Mouse (Mus musculus) embryo, embryonic 11.5 days (tissue): ENCODE results near the gene Ctrl.
"Not testable (repeated sequence)": the region's sequence is repeated elsewhere in the genome, so short reads cannot be mapped to it uniquely, and the experiment has no call there.

Source experiments
- DNase-seq: peaks from one replicate; pipeline ENCODE4 v3.0.0-alpha.2; 2012; ENCODE audit warnings: low read depth, low spot score

Gene Ctrl

DNA sequence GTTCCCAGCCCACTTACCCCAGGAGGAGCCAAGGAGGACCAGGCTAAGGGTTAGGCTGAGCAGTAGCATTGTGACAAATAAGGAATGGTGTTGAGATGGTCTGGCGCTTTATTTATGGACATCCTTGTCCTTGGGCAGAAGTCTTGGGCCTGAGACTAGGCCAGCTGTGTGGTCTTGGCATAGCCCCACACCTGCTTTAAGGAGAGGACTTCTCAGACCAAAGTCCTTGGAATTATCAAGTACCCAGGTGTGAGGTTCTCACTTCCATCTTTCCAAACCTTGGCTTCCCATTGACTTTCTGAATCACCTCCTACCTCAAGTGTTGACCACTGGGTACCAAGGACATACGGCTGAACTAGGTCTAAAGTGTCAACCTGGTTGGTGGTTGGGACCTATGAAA, at the start of gene Ctrl:
TSS of gene Ctrl (minus strand) at position 101 of the 400 bp plus-strand sequence.
- DNase-seq = no peak

- not testable (repeated sequence) for DNase-seq
These were observed 49.7 kb upstream of the Ctrl start for GRCm38 (mm10) chr8:105983406-105983805.

GRCm38 (mm10) chr8:105981146-105981545, 47.5 kb upstream of the Ctrl start:
- no peak for DNase-seq

DNA sequence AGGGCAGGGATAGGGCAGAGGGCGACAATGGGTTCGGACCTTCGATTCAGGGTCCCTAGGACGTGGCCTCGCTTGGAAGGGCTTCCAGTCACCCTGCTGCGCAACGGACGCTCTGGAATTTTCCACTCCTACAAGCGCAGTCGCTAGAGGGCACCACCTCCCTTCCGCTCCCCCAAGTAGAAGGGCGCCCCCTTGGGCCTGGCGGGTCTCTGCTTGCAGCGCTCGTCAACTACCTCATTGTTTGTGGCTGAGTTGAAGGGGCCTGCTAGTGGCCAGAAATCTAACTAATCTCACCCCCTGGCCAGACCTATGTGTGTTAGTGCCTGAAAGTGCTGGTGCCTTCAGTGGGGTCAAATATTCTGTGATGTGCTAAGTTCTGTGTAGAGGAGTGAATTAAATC, 45.7 kb upstream of the Ctrl start, which contains the start of gene Dpep3:
TSS of gene Dpep3 (minus strand) at position 105 of the 400 bp plus-strand sequence.
- DNase-seq = no peak

DNA sequence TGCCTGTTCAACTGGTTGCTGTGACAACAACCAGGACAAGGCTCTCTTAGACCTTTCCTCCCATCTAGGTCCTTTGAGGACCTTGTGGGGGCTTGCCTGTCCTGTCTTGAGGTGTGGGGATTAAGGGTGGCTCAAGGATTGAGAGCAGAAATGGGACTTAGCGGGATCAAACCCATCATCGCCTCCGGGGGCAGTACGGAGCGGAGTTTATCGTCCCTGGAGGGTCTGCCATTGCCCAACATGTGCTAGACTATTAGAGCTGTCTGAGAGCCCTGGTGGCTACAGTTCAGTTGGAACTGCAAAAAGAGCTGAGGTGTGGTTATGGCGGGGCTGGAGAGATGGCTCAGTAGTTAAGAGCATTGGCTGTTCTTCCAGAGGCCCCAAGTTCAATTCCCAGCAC, 41.7 kb upstream of the Ctrl start:
- DNase-seq = no peak

DNA sequence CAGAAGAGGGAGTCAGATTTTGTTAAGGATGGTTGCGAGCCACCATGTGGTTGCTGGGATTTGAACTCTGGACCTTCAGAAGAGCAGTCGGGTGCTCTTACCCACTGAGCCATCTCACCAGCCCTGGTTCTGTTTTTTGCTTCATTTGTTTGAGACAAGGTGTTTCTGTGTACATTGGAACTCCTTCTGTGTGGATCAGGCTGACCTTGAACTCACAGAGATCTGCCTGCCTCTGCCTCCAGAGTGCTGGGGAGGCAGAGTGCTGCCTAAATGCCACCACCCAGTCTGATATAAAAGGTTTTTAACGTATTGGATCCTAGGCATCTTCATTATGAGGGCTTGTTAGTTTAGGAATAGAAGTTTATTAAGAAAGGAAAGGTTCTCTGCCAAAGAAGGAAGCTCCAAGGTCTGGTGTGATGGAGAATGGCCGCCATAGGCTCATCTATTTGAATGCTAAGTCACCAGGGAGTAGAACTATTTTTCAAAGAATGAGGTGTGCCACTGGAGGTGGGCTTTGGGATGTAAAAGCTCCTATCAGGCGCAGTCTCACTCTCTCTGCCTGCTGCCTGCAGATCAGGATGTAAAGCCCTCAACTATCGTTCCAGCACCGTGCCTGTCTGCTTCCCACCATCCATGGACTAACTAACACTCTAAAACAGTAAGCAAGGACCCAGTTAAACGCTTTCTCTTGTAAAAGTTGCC, 37.5 kb upstream of the Ctrl start:
- DNase-seq = no peak

GRCm38 (mm10) chr8:105969367-105969766, 35.7 kb upstream of the Ctrl start:
- DNase-seq = no peak

DNA sequence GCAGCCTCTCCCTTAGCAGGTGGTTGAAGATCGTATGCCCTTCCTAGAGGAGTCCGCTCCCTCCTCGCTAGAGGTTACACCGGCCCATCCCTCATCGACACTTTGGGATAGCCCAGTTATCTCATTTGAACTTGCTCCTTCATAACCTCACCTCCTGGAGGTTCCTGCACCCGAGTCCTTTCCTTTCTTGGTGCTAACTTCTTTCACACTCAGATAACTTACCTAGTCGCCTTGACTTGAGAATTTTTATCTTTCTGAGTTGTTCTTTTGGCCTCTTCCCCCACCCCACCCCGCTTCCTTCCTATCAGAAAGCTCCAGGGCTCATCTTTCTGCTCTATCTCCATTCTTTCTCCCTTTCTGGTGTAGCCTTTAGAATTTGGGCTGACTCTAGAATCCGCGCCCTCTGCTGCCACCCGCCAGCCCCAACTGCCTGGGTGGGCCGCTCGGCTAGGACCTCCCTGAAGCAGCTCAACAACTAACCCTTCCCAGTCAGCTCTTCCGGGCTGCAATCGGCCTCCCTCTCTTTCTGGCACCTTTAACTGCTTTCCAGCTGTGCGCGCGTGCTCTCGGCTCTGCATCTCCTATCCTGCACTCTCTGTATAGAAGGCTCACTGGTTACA, 33.1 kb upstream of the Ctrl start:
- no peak for DNase-seq

- peak; percentile 69 for DNase-seq
These were observed 32.3 kb upstream of the Ctrl start, which contains the start of gene Slc12a4 for GRCm38 (mm10) chr8:105965905-105966341. TSS of gene Slc12a4 (minus strand) at chr8:105966097.

GRCm38 (mm10) chr8:105965266-105965904, 31.7 kb upstream of the Ctrl start:
- peak; percentile 19 for DNase-seq

DNA sequence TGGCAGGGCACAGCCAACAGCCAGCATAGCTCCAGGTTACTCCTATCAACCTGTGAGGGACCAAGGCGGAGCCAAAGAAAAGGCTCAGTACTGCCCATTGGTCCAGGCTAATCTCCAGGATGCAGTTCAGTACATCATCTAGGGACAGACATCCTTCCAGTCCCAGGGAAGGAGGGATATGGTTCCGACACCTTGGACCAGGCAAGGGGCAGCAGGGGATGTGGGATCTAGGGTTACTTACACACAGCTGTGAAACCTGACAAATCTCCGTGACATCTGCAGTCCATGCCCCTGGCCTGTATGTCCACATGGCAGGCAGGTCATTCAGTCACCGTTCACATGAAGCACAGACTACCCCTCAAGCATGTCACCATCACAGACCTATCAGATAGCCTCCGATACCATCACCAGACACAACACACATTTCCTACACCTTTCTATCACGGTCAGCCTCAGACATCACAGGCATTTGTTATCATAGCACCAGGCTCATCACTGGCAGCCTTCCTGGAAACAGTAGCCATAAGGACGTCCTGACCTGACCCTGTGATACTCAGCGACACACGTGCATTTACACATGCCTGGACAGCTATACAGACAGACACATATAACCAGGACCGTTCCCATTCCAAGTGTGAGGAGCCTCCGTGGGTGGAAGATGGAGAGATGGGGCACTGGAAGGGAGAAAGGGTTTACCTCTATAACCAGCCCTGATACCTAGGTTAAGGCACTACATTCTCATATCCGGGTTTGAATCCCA, 31.0 kb upstream of the Ctrl start:
- no peak for DNase-seq

- DNase-seq = no peak
These were observed 27.9 kb upstream of the Ctrl start for GRCm38 (mm10) chr8:105961536-105961935.

DNA sequence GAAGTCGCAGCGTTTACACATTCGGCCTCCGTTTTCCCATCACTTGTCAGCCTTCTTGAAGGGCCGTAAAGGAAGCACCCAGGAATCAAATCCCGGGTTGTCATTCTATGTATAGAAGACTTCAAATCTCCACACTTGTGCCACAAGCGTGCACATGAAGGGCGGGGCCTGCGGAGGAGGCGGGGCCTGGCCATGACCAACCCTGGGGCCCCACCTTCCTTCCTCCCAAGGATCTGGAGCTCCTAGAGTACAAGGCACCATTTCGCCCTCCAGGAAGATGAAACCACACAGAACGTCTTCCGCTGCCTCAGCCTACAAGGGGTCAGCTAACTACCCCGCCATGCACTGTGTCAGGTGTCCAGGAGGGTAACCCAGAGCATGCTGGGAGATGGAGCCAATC, 27.4 kb upstream of the Ctrl start:
- no peak for DNase-seq

GRCm38 (mm10) chr8:105959350-105959749, 25.7 kb upstream of the Ctrl start:
- no peak for DNase-seq

DNA sequence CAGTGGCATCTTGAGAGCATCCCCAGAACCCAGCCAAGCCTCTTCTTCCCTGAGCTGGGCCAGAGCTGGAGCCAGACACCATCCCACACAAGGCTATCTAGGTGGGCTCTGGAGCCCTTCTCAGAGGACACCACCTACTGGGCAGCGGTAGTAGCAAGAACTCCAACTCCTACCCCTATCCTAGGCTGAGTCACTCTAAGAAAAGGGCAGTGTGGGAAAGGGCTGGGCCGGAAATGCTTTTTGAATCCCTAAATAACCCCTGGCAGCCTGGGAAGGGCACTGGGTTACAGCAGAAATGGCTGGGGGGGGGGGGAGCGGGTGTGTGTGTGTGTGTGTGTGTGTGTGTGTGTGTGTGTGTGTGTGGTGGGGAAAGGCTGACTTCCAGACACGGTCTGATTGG, 24.2 kb upstream of the Ctrl start:
- DNase-seq = no peak

DNA sequence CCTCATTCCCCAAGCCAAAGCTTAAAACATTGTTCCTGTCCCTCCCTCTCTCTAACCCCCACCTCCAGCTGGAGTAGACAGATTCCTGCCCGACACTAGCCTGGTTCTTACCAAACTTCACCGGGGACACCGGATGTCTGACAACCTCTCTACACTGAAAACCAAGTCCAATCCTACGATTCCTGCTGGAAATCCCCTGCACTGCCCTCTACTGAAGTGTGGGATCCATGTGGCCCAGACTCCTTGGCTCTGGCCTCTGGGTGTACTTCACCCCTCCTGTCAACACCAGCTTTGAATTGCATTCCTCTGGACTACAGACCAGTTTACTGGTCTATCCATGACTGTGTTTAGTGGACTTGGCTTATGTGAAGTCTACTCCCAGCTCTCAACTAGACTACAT, 22.9 kb upstream of the Ctrl start:
- DNase-seq = no peak

DNA sequence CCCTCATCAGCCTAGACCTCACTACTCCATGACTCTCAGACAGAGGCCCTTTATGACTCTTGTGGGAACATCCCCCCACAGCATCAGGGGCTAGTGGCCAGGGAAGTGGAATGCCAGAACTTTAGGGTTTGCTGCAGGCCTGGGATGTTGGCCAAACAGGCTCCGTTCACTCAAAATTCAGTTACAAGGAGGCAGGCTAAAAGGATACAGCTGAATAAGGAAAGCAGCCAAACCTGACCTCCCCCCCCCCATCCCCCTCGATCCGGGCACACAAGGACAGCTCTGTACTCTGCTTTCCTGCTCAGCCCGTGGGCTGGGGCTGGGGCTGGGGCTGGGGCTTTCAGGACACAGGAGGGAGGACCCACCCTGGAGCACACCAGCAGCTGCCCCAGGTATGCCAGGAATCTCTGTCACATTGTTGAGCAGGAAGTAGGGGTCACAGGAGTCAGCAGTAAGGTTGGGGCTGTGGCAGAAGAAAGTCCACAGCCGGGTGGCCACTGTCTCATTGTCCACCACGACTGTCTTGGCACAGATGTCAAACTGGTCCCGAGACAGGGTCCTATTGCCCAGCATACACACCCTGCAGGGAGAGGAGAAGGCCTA, 17.5 kb upstream of the Ctrl start:
- no peak for DNase-seq

DNA sequence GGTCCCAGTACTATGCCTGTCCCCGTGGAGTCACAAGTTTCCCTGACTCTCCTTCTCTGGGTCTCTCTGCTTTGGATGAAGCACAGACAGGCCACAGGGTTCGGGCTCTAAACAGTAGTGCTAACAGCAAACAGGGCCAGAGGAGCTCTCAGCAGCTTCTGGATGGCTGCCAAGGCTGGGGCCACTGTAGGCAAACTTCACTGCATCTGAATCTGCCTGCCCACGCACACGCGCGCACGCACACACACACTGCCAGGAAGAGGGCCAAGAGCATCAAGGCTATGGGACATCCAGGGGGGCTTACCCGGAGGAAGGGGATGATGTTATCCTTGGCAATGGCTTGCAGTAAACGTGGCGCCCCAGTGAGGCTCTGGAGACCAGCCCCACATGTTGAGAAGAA, 15.7 kb upstream of the Ctrl start:
- DNase-seq = no peak

DNA sequence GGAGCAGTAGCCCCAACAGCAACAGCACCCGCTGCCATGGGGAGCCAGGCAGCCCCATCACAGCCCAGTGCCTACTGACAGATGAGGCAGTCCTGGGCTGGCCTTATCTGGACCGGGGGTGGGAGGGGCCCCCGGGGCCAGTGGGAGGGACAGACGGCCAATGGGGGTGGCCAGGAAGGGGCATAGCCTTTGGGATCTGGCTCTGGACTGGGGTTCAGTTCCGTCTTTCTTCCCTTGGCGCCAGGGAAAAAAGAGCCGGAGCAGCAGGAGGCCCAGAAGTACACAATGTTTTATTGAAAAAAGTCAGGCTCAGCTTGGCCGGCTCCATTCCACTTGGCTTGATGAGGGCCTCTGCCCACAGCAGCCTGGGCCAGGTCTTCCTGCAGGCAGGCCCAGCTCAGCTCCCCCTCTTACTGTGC, 9.7 kb upstream of the Ctrl start, which contains the start of gene Lcat:
TSS of gene Lcat (minus strand) at position 62 of the 419 bp plus-strand sequence.
- no peak for DNase-seq

DNA sequence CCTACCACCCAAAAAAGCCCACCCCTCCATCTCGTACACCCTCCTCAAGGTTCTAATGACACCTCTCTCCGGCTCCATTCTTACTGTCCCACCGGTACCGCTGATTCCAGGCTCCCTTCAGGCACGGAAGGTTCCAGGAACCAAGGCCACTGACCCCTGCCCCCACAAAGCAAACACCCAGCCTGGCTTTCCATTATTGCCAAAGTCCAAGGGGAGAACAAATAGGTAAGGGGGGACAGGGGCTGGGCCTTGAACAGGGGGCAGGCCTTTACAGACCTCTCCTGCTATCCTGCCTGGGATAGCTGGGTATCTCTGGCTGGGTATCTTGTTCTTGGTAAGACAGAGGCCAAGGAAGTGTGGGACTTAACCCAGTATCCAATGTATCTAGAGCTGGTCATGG, 8.9 kb upstream of the Ctrl start:
- DNase-seq = no peak

DNA sequence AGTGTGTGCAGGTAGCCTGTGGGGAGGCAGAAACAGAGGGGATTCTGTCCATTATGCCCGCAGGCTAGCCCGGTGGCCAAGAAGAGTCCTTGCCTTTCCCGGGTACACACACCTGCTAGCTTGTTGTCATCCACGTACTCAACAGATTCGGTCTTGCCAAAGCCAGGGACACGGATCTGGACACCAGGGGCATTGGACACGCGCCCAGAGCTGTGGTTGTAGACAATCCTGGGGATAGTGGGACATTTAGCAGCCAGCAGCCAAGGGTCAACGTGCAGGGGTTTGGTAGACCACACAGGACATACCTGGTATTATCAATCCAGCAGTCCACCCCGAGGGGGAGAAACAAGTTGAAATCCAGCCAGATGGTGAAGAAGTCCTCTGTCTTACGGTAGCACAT, 8.4 kb upstream of the Ctrl start:
- no peak for DNase-seq

- DNase-seq = no peak
These were observed 4.6 kb upstream of the Ctrl start, which contains the start of gene Psmb10 for GRCm38 (mm10) chr8:105938306-105938669. TSS of gene Psmb10 (minus strand) at chr8:105938444.
